Mouse (Mus musculus): ENCODE results near the gene Stxbp3. TPM values are rescaled to one million over a fixed set of nuclear protein-coding genes. Genes with fewer than 3 reads are reported as not detected.

Stxbp3 gene
- polyA plus RNA-seq, 1 experiment = 0.74 TPM

GRCm38 (mm10) chr3:108831750-108832149 is 8.6 kb downstream of the Stxbp3 start:
- no peaks in the 10 kb centered on the region; the same call in 1 of the 2 replicates for H3K4me1 ChIP-seq (ENCODE audit: control insufficient read depth)
- TF ChIP-seq GATA1 (IDR thresholded peaks at IDR 0.05; ENCODE audit: low read length) (no peak), TAL1 (IDR thresholded peaks at IDR 0.05; ENCODE audit: low read length) (no peak)

GRCm38 (mm10) chr3:108830493-108830892 is 9.8 kb downstream of the Stxbp3 start:
- no peaks in the 10 kb centered on the region for H3K9me3 ChIP-seq (ENCODE audit: control insufficient read depth, low read length)
- TF ChIP-seq GATA1 (IDR thresholded peaks at IDR 0.05; ENCODE audit: low read length) (no peak), TAL1 (IDR thresholded peaks at IDR 0.05; ENCODE audit: low read length) (no peak)
- H3K27me3 ChIP-seq (ENCODE audit: control insufficient read depth) = no peaks in the 10 kb centered on the region
- peaks cover 48% of the 10 kb centered on the region for H3K36me3 ChIP-seq (ENCODE audit: control insufficient read depth)
- H3K4me1 ChIP-seq (ENCODE audit: control insufficient read depth) = no peaks in the 10 kb centered on the region
- H3K4me3 ChIP-seq (replicated peaks) = no peak overlapping the region

More at GRCm38 (mm10) chr3:108831750-108832149, 8.6 kb downstream of the Stxbp3 start:
- H3K27me3 ChIP-seq (ENCODE audit: control insufficient read depth) = no peaks in the 10 kb centered on the region
- no peaks in the 10 kb centered on the region for H3K9me3 ChIP-seq (ENCODE audit: control insufficient read depth, low read length)
- H3K4me3 ChIP-seq (replicated peaks) = no peak overlapping the region
- peaks cover 43% of the 10 kb centered on the region for H3K36me3 ChIP-seq (ENCODE audit: control insufficient read depth)

GRCm38 (mm10) chr3:108815631-108816030 is 24.7 kb downstream of the Stxbp3 start:
- H3K4me1 ChIP-seq (ENCODE audit: control insufficient read depth) = no peaks in the 10 kb centered on the region
- TF ChIP-seq GATA1 (IDR thresholded peaks at IDR 0.05; ENCODE audit: low read length) (no peak), TAL1 (IDR thresholded peaks at IDR 0.05; ENCODE audit: low read length) (no peak)
- no peaks in the 10 kb centered on the region for H3K27me3 ChIP-seq (ENCODE audit: control insufficient read depth)
- H3K36me3 ChIP-seq (ENCODE audit: control insufficient read depth) = peaks cover 62% of the 10 kb centered on the region
- H3K4me3 ChIP-seq (replicated peaks) = no peak overlapping the region
- no peaks in the 10 kb centered on the region for H3K9me3 ChIP-seq (ENCODE audit: control insufficient read depth, low read length)

GRCm38 (mm10) chr3:108810747-108811263 is 29.5 kb downstream of the Stxbp3 start:
- Histone ChIP-seq H3K36me3 (ENCODE audit: control insufficient read depth) (peaks cover 68% of the 10 kb centered on the region), H3K4me1 (ENCODE audit: control insufficient read depth) (no peaks in the 10 kb centered on the region), H3K27me3 (ENCODE audit: control insufficient read depth) (no peaks in the 10 kb centered on the region), H3K9me3 (ENCODE audit: control insufficient read depth, low read length) (no peaks in the 10 kb centered on the region), H3K4me3 (replicated peaks) (no peak overlapping the region)
- TF ChIP-seq TAL1 (IDR thresholded peaks at IDR 0.05; ENCODE audit: low read length) (no peak), GATA1 (IDR thresholded peaks at IDR 0.05; ENCODE audit: low read length) (no peak)

GRCm38 (mm10) chr3:108805622-108806021 is 34.7 kb downstream of the Stxbp3 start:
- TF ChIP-seq TAL1 (IDR thresholded peaks at IDR 0.05; ENCODE audit: low read length) (no peak), GATA1 (IDR thresholded peaks at IDR 0.05; ENCODE audit: low read length) (no peak)
- H3K4me1 ChIP-seq (ENCODE audit: control insufficient read depth) = no peaks in the 10 kb centered on the region
- peaks cover 83% of the 10 kb centered on the region for H3K36me3 ChIP-seq (ENCODE audit: control insufficient read depth)
- H3K9me3 ChIP-seq (ENCODE audit: control insufficient read depth, low read length) = no peaks in the 10 kb centered on the region
- no peak overlapping the region for H3K4me3 ChIP-seq (replicated peaks)
- no peaks in the 10 kb centered on the region for H3K27me3 ChIP-seq (ENCODE audit: control insufficient read depth)

- no peak overlapping the region for H3K4me3 ChIP-seq (replicated peaks)
- TF ChIP-seq GATA1 (IDR thresholded peaks at IDR 0.05; ENCODE audit: low read length) = no peak
- no peak for TF ChIP-seq TAL1 (IDR thresholded peaks at IDR 0.05; ENCODE audit: low read length)
- H3K9me3 ChIP-seq (ENCODE audit: control insufficient read depth, low read length) = no peaks in the 10 kb centered on the region
- H3K4me1 ChIP-seq (ENCODE audit: control insufficient read depth) = no peaks in the 10 kb centered on the region
- peaks cover 91% of the 10 kb centered on the region for H3K36me3 ChIP-seq (ENCODE audit: control insufficient read depth)
- no peaks in the 10 kb centered on the region for H3K27me3 ChIP-seq (ENCODE audit: control insufficient read depth)
These were observed 42.0 kb downstream of the Stxbp3 start for GRCm38 (mm10) chr3:108798375-108798774.

GRCm38 (mm10) chr3:108797723-108798122 is 42.6 kb downstream of the Stxbp3 start:
- Histone ChIP-seq H3K4me3 (replicated peaks) (no peak overlapping the region), H3K27me3 (ENCODE audit: control insufficient read depth) (no peaks in the 10 kb centered on the region), H3K36me3 (ENCODE audit: control insufficient read depth) (peaks cover 87% of the 10 kb centered on the region), H3K4me1 (ENCODE audit: control insufficient read depth) (no peaks in the 10 kb centered on the region), H3K9me3 (ENCODE audit: control insufficient read depth, low read length) (no peaks in the 10 kb centered on the region)
- TF ChIP-seq GATA1 (IDR thresholded peaks at IDR 0.05; ENCODE audit: low read length) (no peak), TAL1 (IDR thresholded peaks at IDR 0.05; ENCODE audit: low read length) (no peak)

- H3K9me3 ChIP-seq (ENCODE audit: control insufficient read depth, low read length) = no peaks in the 10 kb centered on the region
- no peaks in the 10 kb centered on the region for H3K27me3 ChIP-seq (ENCODE audit: control insufficient read depth)
- no peaks in the 10 kb centered on the region for H3K4me1 ChIP-seq (ENCODE audit: control insufficient read depth)
- TF ChIP-seq TAL1 (IDR thresholded peaks at IDR 0.05; ENCODE audit: low read length) = no peak
- H3K36me3 ChIP-seq (ENCODE audit: control insufficient read depth) = peaks cover 84% of the 10 kb centered on the region
- no peak overlapping the region for H3K4me3 ChIP-seq (replicated peaks)
These were observed 43.9 kb downstream of the Stxbp3 start for GRCm38 (mm10) chr3:108796386-108796785.

- TF ChIP-seq TAL1 (IDR thresholded peaks at IDR 0.05; ENCODE audit: low read length) (no peak), GATA1 (IDR thresholded peaks at IDR 0.05; ENCODE audit: low read length) (no peak)
- Histone ChIP-seq H3K4me3 (replicated peaks) (no peak overlapping the region), H3K4me1 (ENCODE audit: control insufficient read depth) (no peaks in the 10 kb centered on the region), H3K27me3 (ENCODE audit: control insufficient read depth) (no peaks in the 10 kb centered on the region), H3K36me3 (ENCODE audit: control insufficient read depth) (peaks cover 82% of the 10 kb centered on the region), H3K9me3 (ENCODE audit: control insufficient read depth, low read length) (no peaks in the 10 kb centered on the region)
These were observed 44.6 kb downstream of the Stxbp3 start for GRCm38 (mm10) chr3:108795554-108796299.

All from erythroblast, embryonic 14.5 days (primary cell).